Mouse (Mus musculus) lung, adult 18-20 months (tissue): ENCODE results near the gene Cped1.
A peak's percentile ranks its signal among the peaks of the same experiment; 100 is the strongest.
"Not testable (repeated sequence)": the region's sequence is repeated elsewhere in the genome, so short reads cannot be mapped to it uniquely, and the experiment has no call there.

Experiments used
- DNase-seq, 2 experiments: peaks; one replicate each; pipeline ENCODE4 v3.0.0; 2022; ENCODE audit warnings: mixed read lengths in 2 of 2

Gene Cped1

GRCm38 (mm10) chr6:22088346-22089064, 102.8 kb downstream of the Cped1 start:
- peak; percentile 6 to 36 for DNase-seq

- no peak for DNase-seq
These were observed 106.1 kb downstream of the Cped1 start for GRCm38 (mm10) chr6:22091773-22092172.

- no peak for DNase-seq
These were observed 108.1 kb downstream of the Cped1 start for GRCm38 (mm10) chr6:22093792-22094191.

DNA sequence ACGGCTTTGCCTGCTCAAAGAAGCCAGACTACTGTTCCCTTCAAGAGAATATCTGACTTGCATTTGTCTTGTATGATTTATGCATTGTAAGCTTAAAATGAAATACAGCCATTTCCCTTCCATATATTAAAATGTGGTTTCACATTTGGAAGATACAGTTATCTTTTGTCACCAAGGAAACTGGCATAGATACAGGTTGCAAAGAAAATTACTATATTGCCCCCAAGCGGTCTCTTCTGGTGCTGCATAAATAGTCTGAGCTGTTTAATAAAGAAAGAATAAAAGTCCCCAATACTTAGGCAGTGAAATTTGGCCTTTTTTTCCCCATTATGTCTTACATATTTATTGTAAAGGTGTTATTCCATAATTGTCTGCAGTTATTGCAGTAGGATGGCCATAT, 112.0 kb downstream of the Cped1 start:
- peak in 1 of 2 experiments; percentile 10 for DNase-seq

DNA sequence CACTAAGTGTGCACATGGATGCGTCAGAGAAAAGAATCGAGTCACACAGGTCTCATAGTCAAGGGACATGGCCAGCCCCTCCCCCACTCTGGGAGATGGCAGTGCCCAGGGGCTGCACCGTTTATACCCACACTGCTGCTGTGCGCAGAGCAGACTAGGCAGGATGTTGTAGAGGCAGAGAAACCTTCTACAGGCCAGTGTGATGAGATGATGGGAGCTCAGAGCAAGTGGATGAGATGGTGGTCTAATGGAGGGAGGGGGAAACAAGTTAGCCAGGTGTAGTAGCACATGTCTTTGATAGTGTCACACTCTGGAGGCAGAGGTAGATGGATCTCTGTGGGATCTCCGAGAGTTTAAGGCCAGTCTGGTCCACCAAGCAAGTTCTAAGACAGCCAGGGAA, 114.1 kb downstream of the Cped1 start:
- DNase-seq = no peak

DNA sequence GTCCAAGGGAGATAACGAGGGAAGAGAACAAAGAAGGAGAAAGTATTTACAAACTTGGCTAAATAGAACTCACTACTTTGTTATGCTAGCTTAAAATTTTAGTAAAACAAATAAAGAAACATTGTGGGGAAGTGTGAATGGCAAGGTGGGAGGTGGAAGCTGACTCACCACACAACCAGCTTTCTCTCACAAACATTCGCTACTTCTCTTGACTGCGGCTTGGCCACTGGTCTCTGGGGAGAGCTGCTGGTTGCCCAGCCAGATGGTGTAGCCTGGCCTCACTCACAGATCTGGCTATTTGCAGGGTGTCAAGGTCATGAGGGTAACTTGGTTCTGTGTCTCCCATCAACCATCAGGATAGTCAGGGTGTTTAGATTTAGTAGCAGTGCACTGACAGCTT, 116.2 kb downstream of the Cped1 start:
- no peak for DNase-seq

DNA sequence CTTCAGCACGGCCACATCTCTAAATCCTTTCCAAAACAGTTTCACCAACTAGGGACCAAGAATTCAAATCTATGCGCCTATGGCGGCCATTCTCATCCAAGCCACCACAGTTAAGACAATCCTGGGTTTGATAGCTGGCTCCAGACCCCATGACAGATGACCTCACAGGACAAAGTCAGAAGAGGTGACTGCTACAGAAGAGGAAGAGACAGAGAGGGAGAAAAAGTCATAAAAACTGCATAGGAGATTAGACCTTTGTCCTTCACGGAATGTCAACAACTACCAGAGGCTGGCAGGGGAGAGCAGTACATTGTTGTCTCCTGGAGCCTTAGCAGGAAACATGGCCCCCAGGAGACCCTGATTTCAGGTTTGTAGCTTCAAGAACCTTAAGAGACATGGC, 117.0 kb downstream of the Cped1 start:
- no peak for DNase-seq

GRCm38 (mm10) chr6:22103713-22104112, 118.0 kb downstream of the Cped1 start:
- DNase-seq = no peak

DNA sequence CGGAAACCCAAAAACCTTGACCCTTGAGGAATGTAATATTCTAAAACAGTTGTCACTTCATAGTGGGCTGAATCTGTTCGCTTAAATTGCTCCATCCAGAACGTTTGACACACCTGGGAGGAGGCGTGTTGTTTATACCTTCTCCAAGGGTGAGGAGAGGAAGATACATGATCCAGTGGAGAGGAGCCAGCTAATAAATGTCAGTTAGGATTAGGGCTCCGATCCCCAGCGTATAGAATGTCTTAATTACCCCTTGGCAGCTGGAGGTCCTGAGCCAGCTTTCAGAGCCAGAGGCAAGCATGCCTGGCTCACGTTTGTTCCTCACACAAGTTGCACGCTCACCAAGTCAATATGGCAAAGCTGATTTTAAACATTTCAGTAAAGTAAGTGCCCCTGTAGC, 118.5 kb downstream of the Cped1 start:
- DNase-seq = no peak

DNA sequence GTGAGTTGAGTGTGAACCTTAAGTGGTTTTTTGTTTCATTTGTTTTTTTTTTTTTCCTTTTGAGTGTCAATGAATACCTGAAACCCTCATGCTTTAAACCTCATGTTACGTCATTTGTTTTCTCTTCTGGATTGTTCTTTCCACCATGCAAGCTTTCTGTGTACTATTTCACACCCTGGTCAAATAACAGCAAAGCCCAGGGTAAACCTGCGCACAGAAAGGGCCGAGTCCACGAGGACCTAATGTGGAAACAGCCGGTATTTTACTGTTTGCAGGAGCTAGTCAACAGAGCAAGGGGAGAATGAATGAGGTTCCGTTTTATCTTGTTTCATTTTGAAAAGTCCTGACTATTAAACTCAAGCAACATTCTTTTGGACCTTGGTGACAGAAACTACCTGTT, 128.4 kb downstream of the Cped1 start:
- no peak for DNase-seq

GRCm38 (mm10) chr6:22116679-22117078, 131.0 kb downstream of the Cped1 start:
- no peak for DNase-seq

DNA sequence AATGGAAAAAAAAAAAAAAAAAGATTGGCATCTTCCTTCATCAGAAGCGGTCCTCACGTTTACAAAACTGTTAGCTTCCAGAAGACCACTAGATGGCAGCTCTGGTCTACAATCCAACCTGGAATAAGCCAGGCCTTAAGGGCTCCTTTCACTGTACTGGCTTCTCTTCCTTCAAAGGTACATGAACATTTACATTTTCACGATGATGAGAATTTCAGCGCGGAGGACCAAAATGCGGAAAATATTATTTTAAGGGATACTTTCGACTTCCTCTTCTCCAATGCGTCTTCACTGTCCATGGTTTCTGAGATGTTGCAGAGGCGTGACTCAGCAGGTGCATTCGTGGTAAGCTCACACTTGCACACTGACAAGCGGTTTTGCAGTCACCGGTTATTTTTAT, 136.4 kb downstream of the Cped1 start:
- peak; percentile 9 to 48 for DNase-seq

DNA sequence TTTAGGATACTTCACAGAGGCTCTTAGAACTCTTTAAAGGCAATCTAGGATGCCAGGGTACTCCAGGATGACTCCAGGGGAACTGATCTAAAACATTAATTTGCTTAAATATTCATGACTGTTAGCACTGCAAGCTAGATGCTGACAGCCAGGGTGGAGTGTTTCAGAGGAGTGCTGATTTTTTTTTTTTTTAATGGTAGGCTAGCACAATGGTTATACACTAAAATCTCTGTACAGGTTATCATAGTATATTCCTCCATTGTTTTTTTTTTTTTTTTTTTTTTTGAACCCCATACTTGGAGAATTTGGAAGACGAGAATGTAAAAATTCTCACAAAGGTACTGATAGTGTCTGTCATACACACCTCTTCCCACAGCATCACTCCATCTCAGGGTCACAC, 137.0 kb downstream of the Cped1 start:
- DNase-seq = no peak

DNA sequence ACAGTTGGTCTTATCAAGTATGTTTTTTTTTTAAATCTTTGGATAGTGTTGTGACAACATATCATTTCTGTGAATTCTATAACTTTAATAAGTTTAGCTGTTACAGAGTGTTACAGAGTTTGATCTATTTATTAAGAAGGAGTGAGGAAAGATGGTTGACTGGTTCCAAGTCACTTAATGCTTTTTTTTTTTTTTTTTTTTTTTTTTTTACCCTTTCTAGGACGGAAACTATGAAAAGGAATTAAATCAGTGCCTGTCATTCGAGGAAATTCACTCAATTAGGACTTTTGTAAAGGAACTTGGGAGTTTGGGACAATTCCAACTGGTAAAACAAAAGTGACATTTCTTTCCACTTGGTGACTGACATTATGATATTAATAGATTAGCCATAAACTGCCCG, 137.6 kb downstream of the Cped1 start:
- DNase-seq = no peak

DNA sequence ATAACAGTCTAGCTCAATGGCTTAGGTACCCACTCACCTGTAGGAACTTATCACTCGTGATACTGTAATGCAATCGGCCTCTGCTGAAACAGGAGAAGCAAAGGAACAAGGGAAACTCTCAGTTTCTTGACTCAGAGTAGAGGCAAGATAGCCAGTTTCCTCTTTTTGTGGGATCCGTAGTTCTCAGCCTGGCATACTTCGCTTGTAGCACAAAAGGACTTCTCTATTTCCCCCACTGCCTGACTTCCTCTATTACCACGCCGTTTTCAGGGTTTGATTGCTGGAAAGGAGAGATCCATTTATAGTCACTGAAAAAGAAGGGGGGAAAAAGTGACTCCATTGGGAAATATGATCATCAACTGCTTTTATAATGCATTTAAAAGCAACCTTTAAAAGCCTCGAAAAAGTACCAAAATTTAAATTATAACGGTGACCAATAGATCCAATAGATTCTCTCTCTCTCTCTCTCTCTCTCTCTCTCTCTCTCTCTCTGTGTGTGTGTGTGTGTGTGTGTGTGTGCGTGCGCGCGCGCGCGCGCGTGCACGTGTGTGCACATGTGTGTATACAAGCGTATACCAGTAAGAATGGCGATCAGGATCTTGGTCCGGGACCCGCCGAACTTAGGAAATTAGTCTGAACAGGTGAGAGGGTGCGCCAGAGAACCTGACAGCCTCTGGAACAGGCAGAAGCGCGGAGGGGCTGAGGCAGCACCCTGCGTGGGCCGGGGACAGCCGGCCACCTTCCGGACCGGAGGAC, 139.0 kb downstream of the Cped1 start:
- not testable (repeated sequence) for DNase-seq

GRCm38 (mm10) chr6:22135038-22135631, 149.4 kb downstream of the Cped1 start:
- no peak for DNase-seq

GRCm38 (mm10) chr6:22136805-22137204, 151.1 kb downstream of the Cped1 start:
- no peak for DNase-seq

DNA sequence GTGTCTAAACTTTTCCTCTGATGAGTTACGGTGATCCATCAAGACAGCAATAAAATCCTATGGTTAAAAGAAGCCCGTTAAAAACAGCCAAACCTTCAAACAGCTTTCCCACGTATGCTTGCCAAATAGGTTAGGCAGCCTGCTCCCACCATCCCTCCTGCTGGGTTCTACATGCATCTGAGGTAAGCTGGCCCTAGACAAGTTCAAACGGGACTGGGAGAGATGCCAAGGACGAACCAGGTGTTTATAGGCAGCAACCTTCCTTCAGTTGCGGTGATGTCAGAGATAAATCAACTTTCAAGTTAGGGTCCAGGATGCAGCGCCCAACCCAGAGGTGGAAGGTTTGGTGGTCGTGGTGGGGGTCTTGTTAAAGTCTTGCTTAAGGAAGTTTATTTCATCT, 155.1 kb downstream of the Cped1 start:
- DNase-seq = no peak

DNA sequence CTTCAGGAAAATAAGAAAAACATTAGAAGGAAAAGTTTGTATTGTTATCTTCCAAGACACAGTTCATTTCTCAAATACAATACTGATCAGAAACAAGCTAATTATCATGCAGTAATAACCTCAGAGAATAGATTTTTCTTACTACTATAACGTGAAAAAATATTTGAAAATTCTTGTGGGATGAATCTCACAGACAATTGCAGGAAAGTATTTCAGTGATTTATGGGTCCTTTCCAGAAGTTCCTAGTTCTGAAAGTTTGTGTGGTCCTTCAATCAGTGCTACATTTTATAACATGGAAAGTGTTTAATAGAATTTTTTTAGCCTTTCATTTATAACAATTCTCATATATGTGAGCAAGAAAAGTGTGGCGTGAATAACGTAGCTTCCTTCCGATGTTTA, 161.5 kb downstream of the Cped1 start:
- no peak for DNase-seq

DNA sequence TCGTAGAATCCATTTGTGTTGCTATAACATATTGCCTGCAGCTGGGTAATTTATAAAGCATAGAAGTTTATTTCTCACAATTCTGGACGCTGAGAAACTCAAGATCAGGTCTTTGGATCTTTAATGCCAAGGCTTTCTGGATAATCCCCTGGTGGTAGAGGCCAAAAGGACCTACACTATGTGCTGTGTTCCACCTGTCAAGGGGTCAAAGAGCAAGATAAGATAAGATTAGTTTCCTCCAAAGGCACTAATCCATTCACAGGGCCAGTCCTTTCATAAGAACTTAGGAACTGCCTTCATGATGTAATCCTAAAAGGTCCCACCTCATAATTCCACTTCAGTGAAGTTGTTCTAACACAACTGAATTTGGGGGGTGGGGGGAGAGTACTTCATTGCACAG, 162.8 kb downstream of the Cped1 start:
- no peak for DNase-seq

DNA sequence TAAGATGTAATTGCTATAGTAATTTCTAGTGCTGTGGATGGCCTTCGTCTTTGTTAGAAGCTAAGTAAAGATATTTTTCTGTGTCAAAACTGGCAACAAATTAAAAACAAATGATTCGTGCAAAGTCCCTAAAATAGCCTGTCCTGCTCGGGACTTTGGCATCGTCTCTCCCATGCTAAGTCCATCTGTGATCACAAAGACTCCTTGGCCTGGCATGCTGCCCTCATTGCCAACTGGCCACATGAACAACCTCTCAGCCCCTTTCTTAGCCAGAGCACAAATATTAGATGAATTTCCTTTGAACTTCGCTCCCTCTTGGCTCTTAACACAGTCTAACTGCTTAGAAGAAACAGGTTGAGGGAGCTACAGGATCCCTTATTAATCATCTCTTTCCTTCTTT, 171.7 kb downstream of the Cped1 start:
- DNase-seq = no peak

DNA sequence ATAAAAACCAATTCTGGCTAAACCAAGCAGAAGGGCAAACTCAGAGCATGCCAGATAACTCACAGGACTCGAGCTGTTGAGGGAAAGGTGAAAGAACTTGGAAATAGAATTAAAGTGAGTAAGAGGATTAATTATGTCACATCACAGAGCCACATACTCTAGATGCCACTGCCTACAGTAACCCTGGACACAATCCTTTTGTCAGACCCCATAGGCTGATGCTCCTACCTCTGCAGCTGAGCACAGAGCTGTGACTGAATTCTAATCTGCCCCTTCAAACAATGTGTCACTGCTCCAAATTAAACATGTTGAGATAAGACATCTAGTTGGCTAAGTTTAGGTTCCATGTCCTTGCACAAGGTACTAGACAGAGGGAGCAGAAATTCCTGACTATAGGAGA, 176.2 kb downstream of the Cped1 start:
- DNase-seq = no peak

- no peak for DNase-seq
These were observed 182.7 kb downstream of the Cped1 start for GRCm38 (mm10) chr6:22168388-22168787.

- DNase-seq = no peak
These were observed 193.1 kb downstream of the Cped1 start for GRCm38 (mm10) chr6:22178721-22179295.
